Mouse (Mus musculus): Measurements from ENCODE around the gene Zscan12. TPM values are rescaled to one million over a fixed set of nuclear protein-coding genes. Genes with fewer than 3 reads are reported as not detected.
"Not testable (repeated sequence)": the region's sequence is repeated elsewhere in the genome, so short reads cannot be mapped to it uniquely, and the experiment has no call there.

Zscan12 gene
- polyA plus RNA-seq, 1 experiment from 2014 or later = 13.5 TPM

DNA sequence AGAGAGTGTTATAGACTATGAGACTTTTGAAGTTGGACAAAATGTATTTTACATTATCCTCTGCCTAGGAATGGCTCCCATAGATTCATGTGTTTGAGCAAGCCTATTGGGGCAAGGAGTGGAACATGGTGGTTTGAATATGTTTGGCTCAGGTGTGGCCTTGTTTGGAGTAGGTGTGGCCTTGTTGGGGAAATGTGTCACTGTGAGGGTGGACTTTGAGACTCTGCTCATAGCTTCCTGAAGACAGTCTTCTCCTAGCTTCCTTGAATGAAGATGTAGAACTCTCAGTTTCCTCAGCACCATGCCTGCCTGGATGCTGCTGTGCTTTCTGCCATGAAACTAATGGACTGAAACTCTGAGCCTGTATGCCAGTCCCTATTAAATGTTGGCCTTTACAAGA lies 12.0 kb upstream of the Zscan12 start:
- Histone ChIP-seq H3K9me3 (no peaks in the 10 kb centered on the region), H3K4me2 (no peak overlapping the region), H3K4me3 (no peak overlapping the region), H3K9ac (no peak overlapping the region), H3K36me3 (no peaks in the 10 kb centered on the region), H3K27ac (no peak overlapping the region), H3K27me3 (0 out of 2 replicates have a peak, but pooled peaks cover 4% of the 10 kb centered on the region), H3K4me1 (replicated peaks) (no peaks in the 10 kb centered on the region)
- ATAC-seq (ENCODE audit: low FRiP score) = no peak

DNA sequence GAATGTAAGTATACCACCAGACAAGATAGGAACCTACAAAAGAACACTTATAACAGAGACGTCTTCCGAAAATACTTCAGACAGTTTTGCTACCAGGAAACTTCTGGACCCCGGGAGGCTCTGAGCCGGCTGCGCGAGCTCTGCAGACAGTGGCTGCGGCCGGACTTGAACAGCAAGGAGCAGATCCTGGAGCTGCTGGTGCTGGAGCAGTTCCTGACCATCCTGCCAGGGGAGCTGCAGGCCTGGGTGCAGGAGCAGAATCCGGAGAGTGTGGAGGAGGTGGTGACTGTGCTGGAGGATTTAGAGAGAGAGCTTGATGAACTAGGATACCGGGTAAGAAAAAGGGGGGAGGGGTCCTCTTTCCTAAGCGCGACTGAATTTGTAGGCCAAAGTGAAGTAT lies 1.1 kb downstream of the Zscan12 start:
- peaks cover 27% of the 10 kb centered on the region for H3K4me1 ChIP-seq (replicated peaks)
- H3K9ac ChIP-seq = peak overlapping the region; percentile 67
- H3K4me2 ChIP-seq = peak overlapping the region; percentile 72
- H3K4me3 ChIP-seq = peak overlapping the region; percentile 67
- no peaks in the 10 kb centered on the region for H3K9me3 ChIP-seq
- no peak overlapping the region for H3K27ac ChIP-seq
- no peak for ATAC-seq (ENCODE audit: low FRiP score)
- H3K27me3 ChIP-seq = peaks cover 3% of the 10 kb centered on the region; the same call in 1 of the 2 replicates
- 66% methylated on average over 12 of the region's 12 CpGs for WGBS
- H3K36me3 ChIP-seq = peaks cover 13% of the 10 kb centered on the region

DNA sequence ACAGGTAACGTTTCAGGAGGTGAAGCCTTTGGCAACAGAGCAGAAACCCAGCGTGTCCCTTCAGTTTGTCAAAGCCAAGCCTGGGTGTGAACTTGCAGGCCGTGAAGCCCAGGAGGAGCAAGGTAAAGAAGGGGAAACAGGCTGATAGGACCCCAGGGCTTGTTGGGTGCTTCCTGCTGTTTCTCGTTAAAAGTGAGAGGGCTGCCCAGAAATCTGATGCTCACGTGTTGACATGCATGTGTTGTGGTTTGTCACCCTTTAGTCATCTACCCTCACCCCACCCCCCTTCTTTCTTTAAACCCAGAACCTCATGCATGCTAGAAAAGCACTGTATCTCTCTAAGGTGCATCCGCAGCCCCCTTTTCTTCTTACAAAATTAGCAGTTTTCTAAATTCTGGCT lies 4.0 kb downstream of the Zscan12 start:
- Histone ChIP-seq H3K27ac (no peak overlapping the region), H3K9ac (no peak overlapping the region), H3K27me3 (no peaks in the 10 kb centered on the region), H3K9me3 (no peaks in the 10 kb centered on the region), H3K4me3 (no peak overlapping the region), H3K4me2 (no peak overlapping the region), H3K4me1 (replicated peaks) (peaks cover 27% of the 10 kb centered on the region), H3K36me3 (peaks cover 42% of the 10 kb centered on the region)
- no peak for ATAC-seq (ENCODE audit: low FRiP score)
- 84% methylated on average over 6 of the region's 6 CpGs for WGBS

DNA sequence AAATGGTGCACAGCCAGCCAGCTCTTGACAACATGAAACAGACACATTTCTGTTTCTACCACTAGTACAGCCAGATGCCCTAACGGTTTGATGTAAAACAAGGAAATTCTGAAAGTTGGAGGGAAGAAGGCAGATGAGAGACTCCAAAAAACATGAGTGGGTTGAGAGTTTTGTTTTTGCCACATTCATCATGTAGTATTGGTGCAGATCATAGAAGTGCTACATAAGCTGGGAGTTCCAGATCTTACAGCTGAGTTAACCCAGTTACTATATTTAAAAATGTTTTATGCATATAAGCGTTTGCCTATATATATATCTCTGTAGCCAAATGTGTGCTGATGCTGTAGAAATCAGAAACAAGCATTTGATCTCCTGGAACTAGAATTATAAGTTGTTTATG lies 10.1 kb downstream of the Zscan12 start:
- no peak overlapping the region for H3K27ac ChIP-seq
- WGBS = 89% methylated on average over 2 of the region's 2 CpGs
- peaks cover 44% of the 10 kb centered on the region for H3K36me3 ChIP-seq

DNA sequence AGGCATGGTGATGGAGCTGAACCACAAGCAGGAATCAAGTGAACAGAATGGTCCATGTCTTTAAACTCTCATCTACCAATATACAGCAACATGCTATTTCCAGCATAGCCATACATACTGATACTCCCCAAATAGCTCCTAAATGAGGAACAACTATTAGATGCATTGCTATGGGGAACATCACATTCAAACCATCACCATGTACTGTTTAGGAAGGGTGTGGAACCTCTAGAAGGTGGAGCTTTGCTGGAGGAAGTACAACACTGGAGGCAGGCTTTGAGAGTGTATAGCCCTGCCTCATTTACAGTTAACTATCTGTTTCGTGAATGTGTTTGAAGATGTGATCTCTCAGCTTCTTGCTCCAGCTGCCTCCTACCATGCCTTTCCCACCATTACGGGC lies 15.2 kb downstream of the Zscan12 start:
- Histone ChIP-seq H3K27me3 (no peaks in the 10 kb centered on the region), H3K4me3 (no peak overlapping the region), H3K9me3 (no peaks in the 10 kb centered on the region), H3K4me2 (no peak overlapping the region), H3K4me1 (replicated peaks) (no peaks in the 10 kb centered on the region), H3K36me3 (peaks cover 6% of the 10 kb centered on the region; the same call in 1 of the 2 replicates), H3K27ac (no peak overlapping the region), H3K9ac (no peak overlapping the region)
- 90% methylated on average over 2 of the region's 2 CpGs for WGBS
- ATAC-seq (ENCODE audit: low FRiP score) = no peak

More for the DNA sequence above, 10.1 kb downstream of the Zscan12 start:
- Histone ChIP-seq H3K9ac (no peak overlapping the region), H3K4me2 (no peak overlapping the region), H3K9me3 (no peaks in the 10 kb centered on the region), H3K4me3 (no peak overlapping the region), H3K4me1 (replicated peaks) (no peaks in the 10 kb centered on the region), H3K27me3 (no peaks in the 10 kb centered on the region)
- ATAC-seq (ENCODE audit: low FRiP score) = no peak

DNA sequence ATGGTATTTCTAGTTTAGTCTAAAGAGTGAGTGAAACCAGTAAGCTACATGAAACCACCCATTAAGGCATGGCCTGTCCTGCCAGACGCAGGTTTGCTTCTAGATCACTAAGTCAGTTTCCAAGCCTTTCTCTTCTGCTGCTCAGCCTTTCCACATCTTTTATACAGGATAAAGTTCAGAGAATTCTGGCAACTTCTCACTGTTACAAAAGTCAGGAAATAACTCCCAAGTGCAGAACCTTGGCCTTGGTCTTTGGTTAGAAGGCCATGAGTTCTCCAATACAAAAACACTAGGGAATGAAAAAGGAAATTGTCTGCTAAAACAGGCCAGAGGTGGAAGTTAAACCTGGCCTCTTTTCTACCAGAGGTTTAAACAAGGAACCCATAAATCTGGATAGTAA lies 32.6 kb downstream of the Zscan12 start:
- H3K27me3 ChIP-seq = no peaks in the 10 kb centered on the region
- no peak for ATAC-seq (ENCODE audit: low FRiP score)
- no peak overlapping the region for H3K9ac ChIP-seq
- no peak overlapping the region for H3K4me3 ChIP-seq
- 98% methylated on average over 1 of the region's 1 CpGs for WGBS
- H3K27ac ChIP-seq = no peak overlapping the region
- H3K36me3 ChIP-seq = peaks cover 76% of the 10 kb centered on the region
- no peak overlapping the region for H3K4me2 ChIP-seq
- H3K9me3 ChIP-seq = no peaks in the 10 kb centered on the region
- H3K4me1 ChIP-seq (replicated peaks) = peaks cover 13% of the 10 kb centered on the region

DNA sequence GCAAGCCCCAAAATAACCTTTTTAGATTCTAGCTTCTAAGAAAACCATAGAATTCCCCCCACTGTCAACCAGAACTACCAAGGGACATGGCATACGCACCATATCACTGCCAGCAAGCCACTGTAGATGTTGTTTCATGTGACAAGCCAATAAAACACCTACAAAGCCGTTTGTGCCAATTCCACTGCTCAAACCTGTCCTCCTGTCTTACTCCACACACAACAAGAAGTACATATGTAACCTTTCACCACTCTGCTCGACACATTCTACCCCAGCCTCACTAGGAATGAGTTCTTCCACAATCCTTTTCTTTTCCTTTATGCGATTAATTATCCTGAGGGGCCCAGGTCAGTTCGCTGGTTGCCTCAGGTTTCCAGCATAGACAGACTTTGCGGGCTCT lies 33.0 kb downstream of the Zscan12 start:
- Histone ChIP-seq H3K27ac (no peak overlapping the region), H3K4me2 (no peak overlapping the region), H3K36me3 (peaks cover 72% of the 10 kb centered on the region), H3K4me3 (no peak overlapping the region), H3K27me3 (no peaks in the 10 kb centered on the region), H3K9me3 (no peaks in the 10 kb centered on the region), H3K9ac (no peak overlapping the region), H3K4me1 (replicated peaks) (peaks cover 16% of the 10 kb centered on the region)
- ATAC-seq (ENCODE audit: low FRiP score) = no peak
- WGBS = 94% methylated on average over 6 of the region's 6 CpGs

DNA sequence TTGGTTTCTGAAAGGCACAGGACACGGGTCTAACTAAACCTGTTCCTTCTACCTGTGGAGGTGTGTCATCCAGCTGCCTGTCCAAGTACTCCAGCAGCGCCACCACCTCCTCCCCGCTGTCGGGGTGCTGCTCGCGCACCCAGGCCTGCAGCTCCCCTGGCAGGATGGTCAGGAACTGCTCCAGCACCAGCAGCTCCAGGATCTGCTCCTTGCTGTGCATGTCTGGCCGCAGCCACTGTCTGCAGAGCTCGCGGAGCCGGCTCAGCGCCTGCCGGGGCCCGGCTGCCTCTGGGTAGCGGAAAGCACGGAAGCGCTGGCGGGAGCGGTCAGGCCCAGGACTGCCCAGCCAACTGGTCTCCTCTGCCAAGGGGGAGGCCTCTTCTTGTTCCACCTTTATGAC lies 33.4 kb downstream of the Zscan12 start:
- Histone ChIP-seq H3K4me1 (replicated peaks) (peaks cover 20% of the 10 kb centered on the region), H3K36me3 (peaks cover 68% of the 10 kb centered on the region)
- peak; percentile 17; the same call in 1 of the 2 replicates for ATAC-seq (ENCODE audit: low FRiP score)
- H3K9me3 ChIP-seq, H3K4me2 ChIP-seq, H3K4me3 ChIP-seq, H3K27me3 ChIP-seq, H3K27ac ChIP-seq, H3K9ac ChIP-seq: not testable (repeated sequence)
- WGBS = 95% methylated on average over 18 of the region's 18 CpGs

DNA sequence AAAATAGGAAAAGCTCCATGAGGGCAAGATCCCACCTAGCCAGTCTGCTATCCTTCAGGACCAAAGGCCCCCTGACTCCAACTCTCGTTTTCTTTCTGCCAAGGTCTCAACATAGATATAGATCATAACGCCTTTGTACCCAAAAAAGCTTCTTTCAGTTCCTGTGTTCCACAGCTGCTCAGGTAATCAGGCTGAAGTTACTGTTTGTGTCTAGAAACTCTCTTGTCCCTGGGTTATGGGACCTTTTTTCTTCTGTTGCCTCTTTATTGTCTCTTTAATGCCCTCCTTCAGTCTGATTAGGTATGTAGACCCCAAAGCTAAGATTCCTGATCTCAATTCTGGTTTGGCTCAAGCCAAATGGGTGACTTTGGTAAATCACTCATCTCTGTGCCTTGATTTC lies 34.9 kb downstream of the Zscan12 start:
- Histone ChIP-seq H3K4me1 (replicated peaks) (peaks cover 27% of the 10 kb centered on the region), H3K9ac (no peak overlapping the region), H3K4me2 (no peak overlapping the region), H3K9me3 (no peaks in the 10 kb centered on the region), H3K4me3 (no peak overlapping the region), H3K36me3 (peaks cover 54% of the 10 kb centered on the region), H3K27me3 (no peaks in the 10 kb centered on the region), H3K27ac (no peak overlapping the region)
- WGBS = 88% methylated on average over 2 of the region's 2 CpGs
- no peak for ATAC-seq (ENCODE audit: low FRiP score)

DNA sequence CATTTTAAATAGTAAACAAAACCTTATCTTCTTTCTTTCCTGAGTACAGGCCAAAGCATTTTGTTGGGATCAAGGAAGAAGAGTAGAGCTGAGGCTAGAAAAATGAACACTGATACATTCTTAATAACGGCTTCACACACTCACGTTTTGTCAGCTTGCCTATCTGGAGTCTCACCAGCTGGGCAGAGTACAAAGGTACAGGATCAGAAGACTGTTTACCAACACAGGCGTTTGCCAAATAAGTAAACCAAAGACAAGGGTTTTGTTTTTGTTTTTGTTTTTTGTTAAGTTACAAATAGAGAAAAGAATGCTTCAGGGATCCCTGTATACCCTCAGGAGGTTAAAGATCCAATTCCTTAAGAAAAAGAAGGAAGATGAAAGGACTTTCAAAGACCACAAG lies 38.5 kb downstream of the Zscan12 start:
- Histone ChIP-seq H3K9me3 (no peaks in the 10 kb centered on the region), H3K4me2 (peak overlapping the region; percentile 82), H3K4me3 (peak overlapping the region; percentile 79), H3K4me1 (replicated peaks) (peaks cover 27% of the 10 kb centered on the region), H3K27me3 (peaks cover 7% of the 10 kb centered on the region), H3K27ac (no peak overlapping the region), H3K36me3 (peaks cover 22% of the 10 kb centered on the region), H3K9ac (peak overlapping the region; percentile 85)
- no peak for ATAC-seq (ENCODE audit: low FRiP score)
- WGBS = 84% methylated on average over 3 of the region's 3 CpGs

DNA sequence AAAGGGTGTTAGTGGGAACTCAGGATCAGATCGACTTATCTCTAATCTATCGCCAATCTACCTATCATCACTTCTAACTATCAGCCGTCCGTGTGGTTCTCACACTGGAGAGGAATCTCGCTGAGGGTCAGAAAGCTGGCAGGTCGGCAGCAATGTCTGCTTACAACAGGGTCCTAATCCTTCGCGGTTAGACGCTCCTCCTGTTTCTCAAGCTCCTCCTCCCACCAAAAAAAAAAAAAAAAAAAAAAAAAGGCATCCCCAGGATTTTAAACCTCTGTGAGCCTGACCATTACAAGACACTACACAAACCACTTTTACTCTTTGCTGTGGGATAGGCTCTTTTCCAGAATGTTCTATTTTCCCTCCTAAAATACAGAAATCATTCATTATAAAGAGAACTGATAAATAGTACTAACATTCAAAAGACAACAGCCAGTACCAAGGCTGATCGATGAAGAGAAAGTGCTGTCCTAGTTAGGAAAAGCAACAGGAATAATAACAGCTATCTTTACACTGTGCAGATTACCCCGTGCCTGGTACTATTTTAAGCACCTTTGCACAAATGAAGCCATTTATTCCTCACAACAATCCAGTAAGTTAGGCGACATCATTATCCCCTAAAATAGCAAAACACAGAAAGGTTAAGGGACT lies 39.1 kb downstream of the Zscan12 start:
- ATAC-seq (ENCODE audit: low FRiP score) = peak; percentile 50
- Histone ChIP-seq H3K4me3 (peak overlapping the region; percentile 79), H3K9me3 (no peaks in the 10 kb centered on the region), H3K4me1 (replicated peaks) (peaks cover 27% of the 10 kb centered on the region), H3K36me3 (peaks cover 16% of the 10 kb centered on the region), H3K27me3 (peaks cover 7% of the 10 kb centered on the region), H3K9ac (peak overlapping the region; percentile 85), H3K4me2 (peak overlapping the region; percentile 82), H3K27ac (peak overlapping the region; percentile 67; the same call in 1 of the 2 replicates)
- WGBS = 19% methylated on average over 12 of the region's 12 CpGs

DNA sequence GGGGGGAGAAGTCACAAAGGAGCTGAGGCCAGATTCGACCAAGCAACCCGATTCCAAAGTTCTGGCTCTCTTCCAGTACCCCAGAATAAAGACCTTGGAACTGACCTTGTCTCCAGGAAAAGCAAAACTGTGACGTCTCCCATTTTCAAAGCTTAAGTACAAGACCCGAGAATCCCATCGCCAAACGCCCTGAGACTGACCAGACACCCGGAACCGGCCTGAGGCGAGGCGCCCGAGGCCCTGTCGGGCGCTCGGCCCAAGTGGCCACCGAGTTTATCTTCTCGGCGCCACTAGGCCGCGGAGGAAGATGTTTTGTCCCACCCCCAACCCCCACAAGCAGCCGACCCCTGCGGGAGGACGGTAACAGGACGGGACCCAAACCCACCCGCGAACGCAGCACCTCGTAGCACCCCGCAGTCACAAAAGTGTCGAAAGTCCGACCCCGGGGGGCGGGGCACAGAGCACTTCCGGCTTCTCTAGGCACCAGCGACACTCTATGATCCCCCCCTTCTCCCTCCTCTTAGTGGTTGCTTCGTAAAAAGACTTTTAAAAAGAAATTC lies 39.7 kb downstream of the Zscan12 start, which contains the start of gene Zkscan3:
Gene Zkscan3 (minus strand): TSS at position 469 of the 560 bp plus-strand sequence.
- peak within 1 kb of the TSS; percentile 79 for H3K4me3 ChIP-seq
- under 1% methylated on average over 35 of the region's 35 CpGs for WGBS
- ATAC-seq (ENCODE audit: low FRiP score) = peak; percentile 96
- peaks cover 28% of the 10 kb centered on the region for H3K4me1 ChIP-seq (replicated peaks)
- peaks cover 7% of the 10 kb centered on the region for H3K27me3 ChIP-seq
- H3K9me3 ChIP-seq = no peaks in the 10 kb centered on the region
- peak within 1 kb of the TSS; percentile 85 for H3K9ac ChIP-seq
- H3K36me3 ChIP-seq = peaks cover 13% of the 10 kb centered on the region
- H3K4me2 ChIP-seq = peak within 1 kb of the TSS; percentile 82
- peak within 1 kb of the TSS; percentile 67 for H3K27ac ChIP-seq

DNA sequence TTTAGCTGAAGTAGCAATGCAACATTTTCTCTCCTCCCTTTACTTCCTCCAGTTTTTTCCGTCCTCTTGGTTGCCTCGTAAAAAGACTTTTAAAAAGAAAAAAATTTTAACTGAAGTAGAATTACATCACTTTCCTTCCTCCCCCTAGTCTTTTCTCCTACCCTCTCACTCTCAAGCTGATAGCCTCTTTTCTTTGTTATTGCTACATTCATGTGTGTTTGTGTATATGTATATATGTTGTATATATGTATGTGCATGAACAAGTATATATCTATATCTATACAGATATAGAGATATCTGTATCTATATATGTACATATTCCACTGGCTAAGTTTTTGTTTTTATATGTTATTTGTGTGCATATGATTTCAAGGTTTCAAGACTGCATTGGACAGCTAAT lies 40.2 kb downstream of the Zscan12 start:
- ATAC-seq (ENCODE audit: low FRiP score) = peak; percentile 73
- H3K9me3 ChIP-seq = no peaks in the 10 kb centered on the region
- H3K4me3 ChIP-seq = peak overlapping the region; percentile 79
- peak overlapping the region; percentile 85 for H3K9ac ChIP-seq
- no peak overlapping the region for H3K27ac ChIP-seq
- peaks cover 13% of the 10 kb centered on the region for H3K36me3 ChIP-seq
- H3K4me2 ChIP-seq = peak overlapping the region; percentile 82
- H3K4me1 ChIP-seq (replicated peaks) = peaks cover 33% of the 10 kb centered on the region
- H3K27me3 ChIP-seq = peaks cover 7% of the 10 kb centered on the region
- 0% methylated on average over 2 of the region's 2 CpGs for WGBS
